Mouse (Mus musculus): Measurements from ENCODE around the gene Exosc8.
"Not testable (repeated sequence)": the region's sequence is repeated elsewhere in the genome, so short reads cannot be mapped to it uniquely, and the experiment has no call there.

Gene Exosc8

DNA sequence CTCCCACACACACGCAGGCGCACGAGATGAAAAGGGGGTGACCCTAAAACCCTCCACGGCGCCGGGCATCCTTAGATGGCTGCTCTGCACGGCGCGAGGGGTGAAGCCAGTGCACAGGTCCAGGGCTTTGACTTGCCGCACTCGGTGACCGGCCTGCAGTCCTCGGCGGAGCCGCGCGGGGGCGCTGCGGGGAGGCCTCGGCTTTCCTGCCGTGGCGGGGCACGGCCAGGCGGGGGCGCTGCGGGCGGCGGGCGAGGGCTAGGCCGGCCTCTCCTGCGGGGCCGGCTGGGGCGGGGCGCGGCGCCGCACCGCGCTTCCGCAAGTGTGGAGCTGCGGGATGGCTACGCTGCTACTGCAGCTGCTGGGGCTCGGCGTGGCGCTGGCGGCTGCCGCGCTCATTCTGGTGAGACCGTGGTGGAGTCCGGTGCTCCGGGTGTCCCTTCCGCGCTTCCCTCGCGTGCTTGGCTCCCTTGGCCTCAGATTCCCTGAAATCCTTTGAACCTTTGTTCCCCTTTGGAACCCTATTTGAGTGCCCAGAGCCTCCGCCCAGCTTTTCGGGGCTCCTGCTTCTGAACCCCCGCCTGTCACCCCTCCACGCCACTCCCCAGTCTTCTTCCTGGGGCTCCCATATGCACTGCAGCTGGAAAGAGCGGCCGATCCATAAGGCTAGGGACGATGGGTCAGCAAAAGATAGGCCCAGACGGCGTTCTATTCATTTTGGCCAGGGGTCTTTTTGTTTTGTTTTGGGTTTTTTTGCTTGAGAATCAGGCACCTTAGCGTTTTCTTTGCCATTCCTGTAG lies at the start of gene Exosc8, which contains the start of gene Alg5:
TSS of gene Exosc8 (minus strand) at position 147 of the 800 bp plus-strand sequence.
TSS of gene Alg5 (plus strand) at position 293 of the 800 bp plus-strand sequence.
- peak; percentile 64 to 91 for DNase-seq (ENCODE audit: low spot score in 2 of 2)

DNA sequence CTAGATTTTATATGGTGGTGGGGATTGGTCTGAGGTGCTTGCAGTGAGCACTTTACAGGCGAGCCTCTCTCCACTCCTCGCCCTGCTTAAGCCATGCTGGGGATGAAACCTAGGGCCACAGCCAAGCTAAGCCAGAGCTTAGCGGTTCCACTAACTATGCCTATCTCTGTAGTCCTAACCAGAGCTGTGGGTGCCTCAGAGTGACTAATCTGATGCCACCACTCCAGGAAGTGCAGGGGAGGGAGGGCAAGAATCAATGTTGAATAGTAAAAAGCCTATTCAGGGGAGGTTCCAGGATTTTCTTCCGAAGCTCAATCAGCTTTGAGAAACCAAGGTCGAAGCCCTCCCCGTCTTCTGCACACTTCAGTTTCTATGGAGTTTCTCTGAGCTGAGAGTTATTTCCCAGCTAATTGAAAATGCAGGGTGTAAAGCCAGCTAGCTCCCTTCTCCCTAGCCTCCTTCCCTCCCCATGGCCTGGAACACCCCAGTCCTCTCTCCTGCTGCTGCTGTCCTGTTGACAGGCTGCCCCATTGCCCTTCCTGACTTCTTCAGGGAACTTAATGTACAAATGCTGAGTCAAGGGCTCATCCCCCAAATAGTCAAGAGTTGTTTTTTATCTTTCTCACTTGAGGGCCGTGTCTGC lies 40.9 kb upstream of the Exosc8 start:
- no peak for DNase-seq (ENCODE audit: low spot score in 2 of 2)

DNA sequence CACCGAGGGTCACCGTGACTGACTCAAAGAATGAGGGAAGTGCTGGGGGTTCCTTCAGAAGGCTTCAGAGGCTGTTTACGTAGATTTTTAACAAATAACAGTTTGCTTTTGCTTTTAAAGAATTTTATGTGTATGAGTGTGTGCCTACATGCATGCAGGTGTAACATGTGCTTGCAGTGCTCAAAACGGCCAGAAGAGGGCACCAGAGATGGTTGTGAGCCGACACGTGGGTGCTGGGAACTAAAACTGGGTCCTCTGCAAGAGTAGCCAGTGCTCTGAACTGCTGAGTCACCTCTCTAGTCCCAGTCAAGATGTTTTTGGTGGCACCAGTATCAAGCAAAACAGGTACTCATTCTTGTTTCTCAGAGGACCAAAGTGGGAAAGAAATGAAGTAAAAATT lies 38.4 kb upstream of the Exosc8 start:
- DNase-seq (ENCODE audit: low spot score in 2 of 2): no peak

DNA sequence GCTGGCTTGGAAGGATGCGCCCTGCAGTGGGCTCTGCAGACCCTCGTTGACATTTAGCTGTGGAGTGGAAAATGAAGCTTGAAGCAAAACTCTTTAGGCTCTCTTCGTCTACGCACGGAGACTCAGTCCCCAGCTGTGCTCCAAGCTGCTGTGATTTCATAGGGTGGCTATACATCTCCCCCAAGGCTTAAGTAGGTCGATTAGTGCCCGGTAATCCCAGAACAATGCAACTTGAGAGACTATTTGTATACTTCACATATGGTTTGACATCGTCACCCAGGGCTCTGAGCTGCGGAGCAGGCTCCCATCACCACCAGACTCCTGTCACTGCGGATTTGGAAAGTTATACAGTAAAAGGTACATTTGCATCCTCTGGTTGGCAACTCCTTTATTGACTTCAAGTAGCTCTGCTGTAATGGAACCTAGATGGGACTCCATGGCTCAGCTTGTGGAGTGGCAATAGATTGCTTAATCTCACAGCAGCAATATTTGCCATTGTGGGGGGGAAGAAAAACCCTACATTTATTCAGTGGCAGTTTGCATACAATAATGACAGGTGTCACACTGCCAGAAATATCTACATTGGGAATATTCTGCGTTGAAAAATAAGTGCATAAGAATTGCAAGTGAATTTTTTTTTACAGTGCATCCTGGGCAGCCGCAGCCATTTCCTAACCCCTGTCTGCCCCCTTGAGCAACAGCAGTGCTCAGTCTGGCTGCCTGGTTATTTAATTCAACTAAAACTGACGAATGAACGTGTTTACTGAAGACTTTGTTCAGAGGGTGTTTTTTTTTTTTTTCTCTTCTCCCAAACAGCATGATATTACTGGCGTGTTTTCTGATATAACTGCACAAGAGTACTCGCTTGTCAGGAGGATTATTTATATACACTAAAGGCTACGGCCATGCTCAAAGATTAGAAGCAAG lies 34.4 kb upstream of the Exosc8 start:
- DNase-seq (ENCODE audit: low spot score in 2 of 2): no peak

DNA sequence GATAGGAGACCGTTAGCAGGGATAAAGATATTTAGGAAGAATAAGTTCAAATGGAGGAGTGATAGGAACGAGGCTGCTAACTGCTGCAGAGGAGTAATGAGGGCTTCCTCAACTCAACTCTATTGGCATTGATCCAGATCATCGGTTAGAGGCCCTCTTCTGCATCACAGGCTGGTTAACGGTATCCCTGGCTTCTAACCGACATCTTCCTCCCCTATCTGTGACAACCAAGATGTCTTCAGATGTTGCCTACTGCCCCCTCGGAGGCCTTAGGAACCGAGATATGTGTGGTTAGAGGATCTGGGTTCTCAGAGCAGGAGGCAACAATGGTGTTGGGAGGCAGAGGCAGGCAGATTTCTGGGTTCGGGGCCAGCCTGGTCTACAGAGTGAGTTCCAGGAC lies 33.4 kb upstream of the Exosc8 start:
- DNase-seq (ENCODE audit: low spot score in 2 of 2): no peak

DNA sequence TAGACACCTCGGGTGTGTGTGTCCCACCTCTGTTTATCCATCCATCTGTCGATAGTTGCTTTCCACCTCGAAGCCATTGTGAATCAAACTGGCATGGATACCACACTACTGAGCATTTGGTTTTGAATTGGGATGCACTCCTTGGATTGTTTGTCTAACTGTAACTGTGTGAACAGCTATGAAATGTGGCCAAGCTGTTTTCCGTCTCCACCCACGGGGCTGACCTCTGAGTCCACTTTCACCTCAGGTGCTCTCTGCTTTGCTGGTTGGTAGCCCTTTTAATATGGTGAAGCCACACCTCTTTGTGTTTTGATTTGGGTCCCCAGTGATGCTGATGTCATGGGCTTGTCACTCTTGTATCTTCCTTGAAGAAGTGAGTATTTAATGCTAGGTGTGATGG lies 31.6 kb upstream of the Exosc8 start:
- no peak for DNase-seq (ENCODE audit: low spot score in 2 of 2)

DNA sequence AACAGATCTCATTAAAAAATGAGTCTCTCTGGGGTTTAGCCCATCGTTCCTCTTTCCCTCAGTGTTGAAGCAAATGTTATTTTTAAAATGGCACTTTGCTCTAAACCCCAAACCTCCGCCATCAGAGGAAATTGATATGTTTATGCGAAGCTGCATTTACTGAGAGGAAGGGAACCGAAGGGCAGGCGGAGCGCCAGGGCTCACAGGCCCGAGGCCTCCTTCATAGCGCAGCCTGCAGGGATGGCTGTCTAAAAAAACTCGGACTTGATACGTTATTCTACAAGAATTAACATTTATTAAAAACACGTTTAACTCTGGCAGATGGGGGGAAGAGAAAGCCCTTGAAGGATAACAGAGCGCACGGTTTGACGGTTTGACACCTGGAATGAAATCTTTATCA lies 30.8 kb upstream of the Exosc8 start:
- no peak for DNase-seq (ENCODE audit: low spot score in 2 of 2)

DNA sequence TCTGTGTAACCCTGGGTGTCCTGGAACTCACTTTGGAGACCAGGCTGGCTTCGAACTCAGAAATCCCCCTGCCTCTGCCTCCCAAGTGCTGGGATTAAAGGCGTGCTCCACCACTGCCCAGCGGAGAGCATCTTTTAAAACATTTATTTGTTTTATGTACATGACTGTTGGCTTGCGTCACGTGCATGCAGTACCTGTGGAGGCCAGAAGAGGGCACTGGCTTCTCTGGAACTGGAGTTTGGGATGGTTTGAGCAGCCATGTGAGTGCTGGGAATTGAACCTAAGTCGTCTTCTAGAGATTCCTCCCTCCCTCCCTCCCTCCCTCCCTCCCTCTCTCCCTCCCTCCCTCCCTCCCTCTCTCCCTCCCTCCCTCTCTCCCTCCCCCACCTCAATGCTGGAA lies 30.3 kb upstream of the Exosc8 start:
- not testable (repeated sequence) for DNase-seq (ENCODE audit: low spot score in 2 of 2)

DNA sequence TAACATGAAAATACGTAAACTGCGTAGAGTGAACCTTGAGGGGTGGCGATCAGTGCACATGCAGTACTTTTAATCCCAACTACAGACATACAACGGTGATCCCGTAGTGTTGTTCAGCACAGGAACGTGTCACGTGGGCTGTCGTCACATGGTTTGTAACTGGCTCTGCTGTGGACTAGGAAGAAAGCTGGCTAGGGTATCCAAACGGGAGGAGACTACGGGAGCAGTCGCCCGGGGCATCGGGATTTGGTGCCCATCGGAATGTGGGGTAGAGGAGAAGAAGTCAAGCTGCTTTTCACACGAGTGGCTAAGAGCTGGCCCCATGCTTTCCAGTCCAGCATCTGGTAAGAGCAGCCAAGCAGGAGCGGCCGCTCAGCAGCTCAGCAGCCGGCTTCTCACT lies 29.2 kb upstream of the Exosc8 start:
- DNase-seq (ENCODE audit: low spot score in 2 of 2): peak in 1 of 2 experiments; percentile 34

DNA sequence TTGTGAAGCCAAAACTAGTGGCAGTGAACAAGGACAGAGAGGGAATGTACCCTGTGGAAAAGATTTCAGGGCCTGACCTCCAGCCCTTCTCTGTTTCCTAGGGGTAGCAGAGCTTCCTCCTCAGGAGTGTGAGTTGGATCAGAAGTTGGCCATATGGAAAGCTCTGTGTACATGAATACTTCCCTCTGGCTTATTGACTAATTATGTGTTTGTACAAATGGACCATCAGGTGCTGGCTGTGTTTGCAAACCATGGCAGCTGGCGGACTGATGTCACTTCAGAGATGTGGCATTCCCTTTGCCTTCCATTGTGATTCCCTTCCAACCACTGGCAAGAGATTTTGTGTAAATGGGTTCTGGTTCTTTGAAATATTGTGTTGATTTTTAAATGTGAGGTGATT lies 26.1 kb upstream of the Exosc8 start:
- DNase-seq (ENCODE audit: low spot score in 2 of 2): no peak

DNA sequence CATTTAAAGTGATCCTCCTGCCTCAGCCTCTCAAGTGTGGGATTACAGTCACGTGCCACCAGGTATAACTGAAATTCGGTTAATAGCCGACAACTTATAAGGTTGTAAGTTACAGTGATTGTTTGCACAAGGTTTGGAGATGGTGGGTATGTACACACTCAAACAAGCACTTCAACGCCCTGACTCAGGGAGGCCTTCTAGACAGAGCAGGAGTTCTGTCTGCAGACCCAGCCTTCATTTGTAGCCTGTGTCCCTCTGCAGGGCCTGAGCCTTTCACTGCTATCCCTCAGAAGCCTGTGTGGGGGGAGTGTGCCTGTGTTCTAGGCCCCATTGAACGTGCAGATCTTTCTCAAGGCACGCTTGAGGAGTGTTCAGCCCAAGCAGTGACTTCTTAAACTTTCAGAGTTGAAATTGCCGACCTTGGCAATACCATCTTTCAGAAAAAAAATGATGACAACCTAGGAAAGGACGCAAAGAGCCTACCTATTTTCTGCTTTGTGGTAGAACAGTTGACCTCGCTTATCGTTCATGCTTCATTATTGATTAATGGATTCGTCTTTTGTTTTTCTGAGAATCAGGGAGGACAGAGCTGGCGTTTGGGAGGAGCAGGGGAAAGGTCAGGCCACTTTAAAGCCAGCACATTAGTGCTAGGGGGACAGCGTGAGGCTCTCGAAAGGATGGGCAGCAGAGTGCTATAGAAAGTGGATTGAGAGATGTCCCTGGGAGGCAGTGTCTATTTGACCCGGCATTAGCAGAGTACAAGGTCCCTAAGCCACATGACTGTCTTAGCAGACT lies 25.3 kb upstream of the Exosc8 start:
- DNase-seq (ENCODE audit: low spot score in 2 of 2): no peak

DNA sequence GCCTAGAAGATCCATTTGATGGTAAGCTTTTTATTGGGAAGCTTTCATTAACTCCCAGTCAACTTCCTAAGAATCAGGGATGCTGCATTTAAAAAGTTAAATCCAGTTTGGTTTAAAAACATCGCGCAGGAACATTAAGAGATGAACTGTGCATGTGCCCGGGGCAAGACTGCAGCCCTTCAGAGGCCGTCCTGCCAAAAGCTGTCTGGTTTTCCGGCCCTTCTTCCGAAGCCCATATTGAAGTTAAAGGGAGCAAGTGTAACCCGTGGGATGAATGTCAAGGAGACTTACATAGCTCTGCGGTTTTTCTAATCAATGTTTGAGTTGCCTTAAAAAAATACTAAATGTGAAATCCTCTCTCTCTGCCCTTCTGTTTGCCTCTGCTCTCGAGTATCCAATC lies 24.0 kb upstream of the Exosc8 start:
- DNase-seq (ENCODE audit: low spot score in 2 of 2): no peak

DNA sequence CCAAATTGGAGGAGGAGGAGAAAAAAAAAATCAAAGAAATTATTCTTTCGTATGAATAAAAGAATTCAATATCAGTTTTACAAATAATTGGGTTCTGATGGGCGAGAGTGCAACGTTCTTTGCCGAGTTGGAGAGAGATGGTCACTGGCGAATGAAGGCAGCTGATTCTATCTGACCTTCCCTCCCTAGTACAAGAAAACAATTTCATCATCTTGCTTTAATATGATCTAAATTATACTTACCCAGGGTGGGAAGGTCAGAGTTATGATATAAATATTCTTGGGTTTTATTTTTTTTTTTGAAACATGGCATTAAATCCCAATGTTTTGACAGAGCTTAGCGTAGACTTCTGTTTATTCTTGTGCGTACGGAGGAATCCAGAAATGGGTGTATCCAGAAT lies 22.3 kb upstream of the Exosc8 start:
- DNase-seq (ENCODE audit: low spot score in 2 of 2): no peak

DNA sequence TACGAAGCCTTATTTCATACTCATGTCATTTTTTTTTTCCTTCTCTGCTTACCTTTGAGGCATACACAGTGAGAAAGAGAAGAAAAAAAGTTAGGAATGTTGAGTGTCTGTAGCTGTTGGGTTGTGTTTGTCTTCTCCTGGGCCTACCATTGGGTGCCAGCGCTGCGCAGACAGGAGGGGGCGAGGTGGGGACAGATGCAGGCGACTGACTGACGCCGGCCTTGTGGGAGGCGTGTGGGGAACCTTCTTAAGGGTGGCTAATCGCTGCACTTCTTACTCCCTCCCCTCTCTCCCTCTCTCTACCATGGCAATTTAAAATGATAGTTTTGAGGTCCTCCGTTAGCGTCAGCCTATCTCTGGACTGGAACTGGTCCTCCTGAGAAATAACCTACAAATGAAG lies 20.9 kb upstream of the Exosc8 start:
- DNase-seq (ENCODE audit: low spot score in 2 of 2): peak in 1 of 2 experiments; percentile 27

DNA sequence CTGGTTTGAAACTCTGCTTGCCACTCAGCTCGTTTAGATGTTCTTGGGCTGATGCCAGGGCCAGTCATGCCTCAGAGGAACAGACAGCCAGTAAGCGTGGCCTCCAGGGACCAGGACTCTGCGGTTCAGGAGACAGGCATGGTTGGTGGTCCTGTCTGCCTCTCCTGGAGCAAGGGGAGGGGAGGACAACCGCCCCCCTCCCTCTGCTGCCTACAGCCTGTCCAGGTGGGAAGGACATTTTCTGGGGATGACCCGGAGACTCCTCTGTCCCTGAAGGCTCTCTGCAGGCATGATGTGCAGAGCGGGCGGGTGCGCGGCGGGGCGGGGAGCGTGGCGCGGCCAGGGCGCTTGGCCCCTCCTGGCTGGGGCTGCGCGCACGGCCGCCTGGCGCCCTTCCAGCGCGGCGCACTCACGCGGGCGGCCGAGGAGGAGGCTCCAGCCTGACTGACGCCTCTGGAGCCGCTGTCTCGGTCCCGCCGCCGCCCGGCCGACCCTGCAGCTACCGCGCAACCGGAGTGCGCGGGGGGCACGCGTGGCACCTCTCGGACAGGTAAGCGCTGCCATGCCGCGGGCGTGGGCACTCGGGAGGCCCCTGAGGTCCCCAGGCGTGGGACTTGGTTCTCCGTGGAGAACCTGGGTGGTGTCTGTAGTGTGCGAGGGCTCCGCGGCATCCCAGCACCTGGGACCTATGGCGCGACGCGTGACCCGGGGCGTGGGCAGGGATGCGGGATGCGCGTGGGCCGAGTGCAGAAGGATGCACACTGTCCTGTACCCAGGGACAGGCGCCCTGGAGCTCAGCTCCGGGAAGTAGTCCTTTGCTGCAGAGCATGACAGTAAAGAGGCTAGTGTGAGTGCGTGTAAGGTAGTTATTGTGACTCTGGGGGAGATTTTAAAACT lies 20.2 kb upstream of the Exosc8 start, which contains the start of gene Smad9:
TSS of gene Smad9 (plus strand) at position 438 of the 897 bp plus-strand sequence.
- DNase-seq (ENCODE audit: low spot score in 2 of 2): peak in 1 of 2 experiments; percentile 60

DNA sequence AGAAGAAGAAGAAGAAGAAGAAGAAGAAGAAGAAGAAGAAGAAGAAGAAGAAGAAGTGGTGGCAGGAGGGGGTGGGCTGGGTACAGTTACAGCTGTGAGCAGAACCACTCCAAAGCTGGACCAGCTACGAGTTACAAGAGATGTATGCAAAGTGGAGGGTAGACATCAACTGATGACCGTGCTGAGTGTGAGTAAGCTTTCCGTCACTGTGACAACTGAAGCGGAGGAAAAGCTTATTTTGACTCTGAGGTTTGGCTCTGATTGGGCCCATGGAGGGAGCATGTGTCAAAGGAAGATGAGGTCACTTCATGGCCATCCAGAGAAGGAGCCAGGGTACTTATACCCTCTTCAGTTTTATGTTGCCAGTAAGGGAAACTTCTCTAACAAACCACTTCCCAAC lies 18.2 kb upstream of the Exosc8 start:
- no peak for DNase-seq (ENCODE audit: low spot score in 2 of 2)

DNA sequence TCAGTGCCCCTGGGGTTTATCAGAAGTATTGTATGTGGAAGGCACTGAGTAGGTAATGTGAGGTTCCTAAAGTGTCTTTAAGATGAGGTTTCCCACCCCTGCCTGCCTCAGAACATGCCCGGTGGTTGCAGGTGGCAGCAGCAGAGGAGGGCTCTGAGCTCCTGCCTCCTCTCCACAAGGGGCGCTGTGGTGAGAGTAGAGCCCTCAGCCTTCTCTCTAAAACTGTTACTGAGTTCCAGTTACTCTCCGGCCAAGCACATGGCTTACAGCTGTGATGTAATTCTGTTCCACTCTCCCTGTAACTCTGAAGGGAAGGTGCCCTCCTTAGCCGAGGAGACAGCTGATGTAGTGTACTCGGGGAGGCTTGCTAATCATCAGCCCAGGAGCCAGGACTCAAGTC lies 10.6 kb upstream of the Exosc8 start:
- no peak for DNase-seq (ENCODE audit: low spot score in 2 of 2)

DNA sequence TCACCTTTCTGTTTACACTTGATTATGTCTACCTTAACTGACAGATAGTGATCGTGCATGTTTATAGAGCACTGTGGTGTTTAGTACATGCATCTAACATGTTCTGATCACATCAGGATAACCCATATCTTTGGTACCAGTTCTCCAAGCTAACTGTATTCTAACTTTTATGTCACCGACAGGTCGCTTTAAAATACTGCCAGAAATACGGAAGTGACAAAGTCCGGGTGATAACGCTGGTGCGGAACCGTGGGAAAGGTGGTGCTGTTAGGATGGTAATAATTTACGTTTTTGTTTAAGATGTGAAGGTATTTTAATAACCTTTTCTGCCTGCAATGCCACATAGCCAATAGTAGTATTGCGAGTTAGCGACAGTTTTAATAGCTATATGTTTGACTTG lies 6.8 kb upstream of the Exosc8 start:
- DNase-seq (ENCODE audit: low spot score in 2 of 2): no peak

DNA sequence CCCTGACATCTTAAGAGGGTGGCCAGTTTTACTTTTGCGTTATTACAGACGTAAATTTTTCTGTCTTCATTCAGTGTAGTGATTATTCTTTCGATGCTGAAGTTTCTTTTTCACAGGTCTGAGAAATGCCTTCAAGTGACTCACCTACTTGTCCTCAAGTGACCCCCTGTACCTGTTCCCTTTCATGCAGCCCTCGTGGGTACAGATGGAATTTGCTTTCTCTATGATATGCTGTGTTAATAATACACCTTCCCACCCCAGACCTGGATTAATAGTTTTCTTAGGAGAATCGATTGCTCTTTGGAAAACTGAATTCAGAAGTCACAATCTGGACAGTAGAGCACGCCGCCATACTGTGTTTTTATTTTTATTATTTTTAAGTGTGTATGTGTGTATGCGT lies 2.1 kb upstream of the Exosc8 start:
- no peak for DNase-seq (ENCODE audit: low spot score in 2 of 2)
